Mouse (Mus musculus): ENCODE measurements at regions not wholly inside any gene's neighbourhood (a gene's known extent, or its start where the extent isn't known, plus 50 kb on each side); places are given as distances from the start of the nearest gene placed in this dataset.
A peak's percentile ranks its signal among the peaks of the same experiment; 100 is the strongest.

- no peak for DNase-seq
These were observed 656.3 kb downstream of the Kcnj2 start for GRCm38 (mm10) chr11:111722276-111722675.

GRCm38 (mm10) chr11:111728148-111728547 lies 662.2 kb downstream of the Kcnj2 start:
- DNase-seq = no peak

GRCm38 (mm10) chr11:111732096-111732495 lies 666.1 kb downstream of the Kcnj2 start:
- DNase-seq = no peak

- DNase-seq = peak; percentile 11
These were observed 669.5 kb downstream of the Kcnj2 start for GRCm38 (mm10) chr11:111735446-111735845.

- DNase-seq = peak; percentile 27
These were observed 670.0 kb downstream of the Kcnj2 start for GRCm38 (mm10) chr11:111735961-111736360.

- no peak for DNase-seq
These were observed 677.4 kb downstream of the Kcnj2 start for GRCm38 (mm10) chr11:111743356-111743755.

- no peak for DNase-seq
These were observed 681.4 kb downstream of the Kcnj2 start for GRCm38 (mm10) chr11:111747262-111747946.

- no peak for DNase-seq
These were observed 682.0 kb downstream of the Kcnj2 start for GRCm38 (mm10) chr11:111747947-111748322.

GRCm38 (mm10) chr11:111748496-111748895 lies 682.5 kb downstream of the Kcnj2 start:
- DNase-seq = no peak

GRCm38 (mm10) chr11:111754735-111755134 lies 688.8 kb downstream of the Kcnj2 start:
- no peak for DNase-seq

GRCm38 (mm10) chr11:111763081-111763480 lies 697.1 kb downstream of the Kcnj2 start:
- DNase-seq = no peak

- no peak for DNase-seq
These were observed 700.5 kb downstream of the Kcnj2 start for GRCm38 (mm10) chr11:111766371-111767011.

- DNase-seq = no peak
These were observed 701.0 kb downstream of the Kcnj2 start for GRCm38 (mm10) chr11:111767012-111767392.

- DNase-seq = no peak
These were observed 708.2 kb downstream of the Kcnj2 start for GRCm38 (mm10) chr11:111774108-111774679.

- no peak for DNase-seq
These were observed 715.4 kb downstream of the Kcnj2 start for GRCm38 (mm10) chr11:111781321-111781720.

GRCm38 (mm10) chr11:111791267-111791926 lies 725.4 kb downstream of the Kcnj2 start:
- DNase-seq = no peak

- no peak for DNase-seq
These were observed 735.1 kb downstream of the Kcnj2 start for GRCm38 (mm10) chr11:111801033-111801432.

- no peak for DNase-seq
These were observed 750.3 kb downstream of the Kcnj2 start for GRCm38 (mm10) chr11:111816176-111816775.

GRCm38 (mm10) chr11:111818124-111818523 lies 752.2 kb downstream of the Kcnj2 start:
- no peak for DNase-seq

GRCm38 (mm10) chr11:111820356-111820755 lies 754.4 kb downstream of the Kcnj2 start:
- DNase-seq = no peak

- no peak for DNase-seq
These were observed 762.5 kb downstream of the Kcnj2 start for GRCm38 (mm10) chr11:111828455-111828854.

GRCm38 (mm10) chr11:111838996-111839395 lies 773.0 kb downstream of the Kcnj2 start:
- DNase-seq = no peak

All from gastrocnemius, postnatal 25 days (tissue).